Mouse (Mus musculus) CD4-positive, CD25-positive, alpha-beta regulatory T cell, adult 4 months (primary cell): Measurements from ENCODE around the gene Dst. TPM values are rescaled to one million over a fixed set of nuclear protein-coding genes. Genes with fewer than 3 reads are reported as not detected.
A peak's percentile ranks its signal among the peaks of the same experiment; 100 is the strongest.

ENCODE experiments used
- ATAC-seq: one replicate; pipeline ENCODE4 v1.8.0; 2017
- polyA plus RNA-seq, 2 experiments: library from polyadenylated mRNA; unstranded; fragments of 100-300 nt; shearing (Covaris generic); gene quantifications; one replicate each; pipeline ENCODE4 v1.2.1; 2017

Dst gene
- polyA plus RNA-seq, 2 experiments from 2014 or later = 22.1 to 29.0 TPM

DNA sequence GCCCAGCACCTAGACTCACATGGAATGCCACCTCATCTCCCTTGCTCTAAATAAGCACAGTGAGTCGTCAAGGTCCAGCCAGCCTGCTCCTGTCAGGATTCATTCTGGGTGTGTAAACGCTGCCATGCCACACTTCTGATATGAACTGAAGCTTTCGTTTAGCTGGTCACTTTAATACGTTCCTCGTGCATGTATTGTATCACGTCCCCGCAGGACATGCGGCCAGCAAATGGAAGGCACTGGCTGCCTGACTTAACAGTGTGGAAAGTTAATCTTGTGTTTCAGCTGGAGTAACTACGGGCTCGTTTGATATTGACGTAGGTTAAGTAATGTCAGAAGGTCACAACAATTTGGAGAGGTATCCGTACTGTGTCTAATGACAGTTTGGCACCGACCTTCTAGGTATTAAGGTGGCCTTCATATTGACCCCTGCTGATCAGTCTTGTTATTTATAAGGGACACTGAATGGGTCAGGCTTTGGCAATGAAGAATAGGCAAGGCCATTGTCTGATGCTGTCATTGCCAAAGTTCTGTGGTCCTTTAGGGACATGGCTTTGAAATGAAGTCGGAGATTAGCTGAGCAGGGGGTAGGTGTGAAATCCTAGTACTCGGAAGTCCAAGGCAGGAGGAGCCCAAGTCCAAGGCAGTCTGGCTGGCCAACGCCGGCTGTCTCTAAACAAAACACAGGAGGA lies 122.5 kb downstream of the Dst start:
- no peak for ATAC-seq

GRCm38 (mm10) chr1:34033052-34033451 lies 125.0 kb downstream of the Dst start:
- ATAC-seq = no peak

- no peak for ATAC-seq
Observed at GRCm38 (mm10) chr1:34033478-34033877, 125.5 kb downstream of the Dst start.

GRCm38 (mm10) chr1:34033958-34034357 lies 125.9 kb downstream of the Dst start:
- ATAC-seq = no peak

- no peak for ATAC-seq
Observed at GRCm38 (mm10) chr1:34036111-34036510, 128.1 kb downstream of the Dst start.

- no peak for ATAC-seq
Observed at GRCm38 (mm10) chr1:34038571-34038970, 130.5 kb downstream of the Dst start.

GRCm38 (mm10) chr1:34040049-34040448 lies 132.0 kb downstream of the Dst start:
- no peak for ATAC-seq

- no peak for ATAC-seq
Observed at GRCm38 (mm10) chr1:34040901-34041721, 133.1 kb downstream of the Dst start.

DNA sequence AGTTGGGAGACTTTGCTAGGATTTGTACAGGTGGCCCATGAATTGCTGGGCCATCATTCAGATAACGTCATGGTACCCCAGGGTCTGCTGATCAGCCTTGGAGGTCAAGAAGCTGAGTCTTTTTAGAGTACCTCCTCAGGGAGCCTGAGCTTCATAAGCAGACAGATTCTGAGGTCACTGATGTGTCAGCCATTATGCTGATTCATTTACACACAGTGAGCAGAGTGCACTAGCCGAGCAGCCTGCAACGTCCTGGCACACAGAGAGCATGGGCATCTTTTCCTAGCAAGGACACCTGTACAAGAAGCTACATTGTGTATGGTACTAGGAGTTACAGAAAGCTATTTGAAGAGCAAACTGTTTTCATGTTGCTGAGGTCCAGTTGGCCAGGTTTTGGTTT lies 134.3 kb downstream of the Dst start:
- ATAC-seq = no peak

- ATAC-seq = no peak
Observed at GRCm38 (mm10) chr1:34043327-34043726, 135.3 kb downstream of the Dst start.

- ATAC-seq = no peak
Observed at GRCm38 (mm10) chr1:34043836-34044550, 136.0 kb downstream of the Dst start.

GRCm38 (mm10) chr1:34044675-34045074 lies 136.7 kb downstream of the Dst start:
- no peak for ATAC-seq

- ATAC-seq = no peak
Observed at GRCm38 (mm10) chr1:34047285-34047684, 139.3 kb downstream of the Dst start.

DNA sequence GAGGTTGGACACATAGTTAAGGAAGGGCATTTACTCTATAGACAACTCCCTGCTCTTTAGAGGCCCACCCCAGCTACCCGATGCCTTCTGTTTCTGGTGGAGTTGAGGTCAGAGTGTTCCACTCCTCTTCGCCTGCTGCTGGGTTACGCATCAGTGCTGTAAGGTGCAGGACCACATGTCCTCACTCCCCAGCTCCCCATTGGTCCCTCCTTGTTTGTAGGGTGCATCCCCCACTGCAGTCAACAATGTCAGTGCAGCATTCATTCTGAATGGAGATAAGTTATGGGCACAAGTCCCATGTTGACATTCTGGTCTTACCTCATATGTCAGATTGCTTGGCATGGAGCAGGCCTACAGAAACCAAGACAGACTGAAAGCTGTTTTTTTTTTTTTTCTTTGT lies 143.2 kb downstream of the Dst start:
- no peak for ATAC-seq

- no peak for ATAC-seq
Observed at GRCm38 (mm10) chr1:34052422-34052821, 144.4 kb downstream of the Dst start.

GRCm38 (mm10) chr1:34054970-34055369 lies 146.9 kb downstream of the Dst start:
- no peak for ATAC-seq

- ATAC-seq = no peak
Observed at GRCm38 (mm10) chr1:34056658-34057057, 148.6 kb downstream of the Dst start.

GRCm38 (mm10) chr1:34059231-34059630 lies 151.2 kb downstream of the Dst start:
- no peak for ATAC-seq

- ATAC-seq = no peak
Observed at GRCm38 (mm10) chr1:34060446-34060845, 152.4 kb downstream of the Dst start.

- ATAC-seq = peak; percentile 82
Observed at GRCm38 (mm10) chr1:34061078-34061477, 153.1 kb downstream of the Dst start.

GRCm38 (mm10) chr1:34061860-34062259 lies 153.8 kb downstream of the Dst start:
- no peak for ATAC-seq

DNA sequence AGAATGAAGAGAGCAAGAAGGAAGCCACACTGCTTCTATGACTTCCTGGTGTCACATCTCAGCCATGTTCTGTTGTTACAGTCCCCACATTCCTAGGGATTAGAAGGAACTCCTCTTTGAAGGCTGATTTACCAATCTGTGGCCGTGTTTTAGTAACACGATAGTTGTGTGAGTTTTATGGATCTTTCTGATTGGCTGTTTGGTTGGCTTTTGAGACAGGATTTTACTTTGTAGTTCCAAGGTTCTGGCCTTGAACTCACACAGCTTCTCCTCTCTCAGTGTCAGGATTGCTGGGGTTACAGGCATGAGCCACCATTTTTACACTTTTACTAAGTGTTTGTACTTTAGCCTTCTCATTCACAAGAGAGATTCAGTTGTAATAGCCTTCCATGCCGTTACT lies 155.9 kb downstream of the Dst start:
- ATAC-seq = no peak

DNA sequence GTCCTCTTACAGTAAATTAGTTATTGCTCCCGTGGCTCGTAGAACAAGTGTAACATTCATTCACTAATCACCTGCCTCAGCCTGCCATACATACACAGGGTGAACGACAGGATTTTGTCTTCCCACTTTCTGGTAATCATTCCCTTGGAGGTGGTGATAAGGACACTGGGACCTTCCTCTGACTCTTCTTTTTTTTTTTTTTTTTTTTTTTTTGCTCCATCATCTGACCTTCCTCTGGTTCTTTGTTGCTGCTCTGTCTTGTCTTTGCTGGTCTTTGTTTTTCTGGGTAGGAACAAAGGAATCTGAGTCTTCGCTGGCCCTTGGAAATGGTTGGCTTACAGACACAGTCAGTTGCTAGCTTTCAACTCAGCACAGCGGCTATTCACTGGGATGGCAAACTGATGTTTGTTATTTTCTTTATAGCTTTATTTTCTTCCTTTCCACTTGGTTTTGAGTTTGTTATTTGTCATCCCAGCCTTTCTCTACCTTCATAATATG lies 157.6 kb downstream of the Dst start:
- ATAC-seq = no peak
